Mouse (Mus musculus): ENCODE results near the gene Rhoh. TPM values are rescaled to one million over a fixed set of nuclear protein-coding genes. Genes with fewer than 3 reads are reported as not detected.
A peak's percentile ranks its signal among the peaks of the same experiment; 100 is the strongest.

The Rhoh gene
- polyA plus RNA-seq, 1 experiment from 2014 or later, result 0.50 TPM

- TF ChIP-seq CTCF (IDR thresholded peaks at IDR 0.05; ENCODE audit: low read depth), result no peak
- Histone ChIP-seq H3K27ac (no peak overlapping the region), H3K36me3 (ENCODE audit: insufficient read depth, low read length) (no peaks in the 10 kb centered on the region), H3K9me3 (replicated peaks; ENCODE audit: low read length) (no peaks in the 10 kb centered on the region), H3K9ac (ENCODE audit: low read depth, low read length) (no peak overlapping the region), H3K4me1 (replicated peaks; ENCODE audit: insufficient read depth, low read length) (no peaks in the 10 kb centered on the region), H3K4me2 (ENCODE audit: low read length) (no peak overlapping the region), H3K27me3 (ENCODE audit: insufficient read depth, low read length) (no peaks in the 10 kb centered on the region), H3K4me3 (replicated peaks; ENCODE audit: low read depth, low read length) (no peak overlapping the region)
- WGBS, result 83% methylated on average over 3 of the region's 3 CpGs
- DNase-seq (ENCODE audit: low spot score), result no peak
- ATAC-seq (replicated peaks; ENCODE audit: low FRiP score, low read depth), result no peak
These were observed 14.1 kb upstream of the Rhoh start for GRCm38 (mm10) chr5:65846958-65847357.

- no peak overlapping the region for H3K9ac ChIP-seq (ENCODE audit: low read depth, low read length)
- no peaks in the 10 kb centered on the region for H3K9me3 ChIP-seq (replicated peaks; ENCODE audit: low read length)
- ATAC-seq (replicated peaks; ENCODE audit: low FRiP score, low read depth) (no peak), DNase-seq (ENCODE audit: low spot score) (no peak)
- no peak overlapping the region for H3K4me2 ChIP-seq (ENCODE audit: low read length)
- 84% methylated on average over 7 of the region's 7 CpGs for WGBS
- no peak for TF ChIP-seq CTCF (IDR thresholded peaks at IDR 0.05; ENCODE audit: low read depth)
- no peaks in the 10 kb centered on the region for H3K4me1 ChIP-seq (replicated peaks; ENCODE audit: insufficient read depth, low read length)
- H3K4me3 ChIP-seq (replicated peaks; ENCODE audit: low read depth, low read length), result no peak overlapping the region
- H3K36me3 ChIP-seq (ENCODE audit: insufficient read depth, low read length), result no peaks in the 10 kb centered on the region
- no peaks in the 10 kb centered on the region for H3K27me3 ChIP-seq (ENCODE audit: insufficient read depth, low read length)
- H3K27ac ChIP-seq, result no peak overlapping the region
These were observed 13.4 kb upstream of the Rhoh start for GRCm38 (mm10) chr5:65847656-65848055.

DNA sequence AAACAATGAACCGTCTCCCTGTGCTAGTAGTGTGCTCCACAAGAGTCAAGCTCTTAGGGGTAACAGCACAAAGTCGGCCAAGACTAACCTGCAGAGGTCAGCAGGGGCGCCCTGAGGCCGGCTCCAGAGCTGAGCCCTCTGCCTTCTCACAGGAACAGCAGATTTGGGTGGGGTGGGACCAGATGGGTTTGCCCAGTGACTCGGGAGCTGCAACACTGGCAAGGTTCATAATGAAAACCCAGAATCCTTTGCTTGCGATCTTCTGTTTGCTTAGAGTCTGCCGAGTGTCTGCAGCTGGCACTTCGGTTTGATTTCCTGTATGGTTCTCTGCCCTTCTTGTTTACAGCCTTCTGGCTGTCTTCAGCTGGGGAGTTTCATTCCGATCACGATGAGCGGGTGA, 10.2 kb upstream of the Rhoh start:
- DNase-seq (ENCODE audit: low spot score) (peak; percentile 19), ATAC-seq (replicated peaks; ENCODE audit: low FRiP score, low read depth) (no peak)

GRCm38 (mm10) chr5:65854786-65855191, 6.2 kb upstream of the Rhoh start:
- Histone ChIP-seq H3K4me1 (replicated peaks; ENCODE audit: insufficient read depth, low read length) (no peaks in the 10 kb centered on the region), H3K27ac (no peak overlapping the region), H3K9ac (ENCODE audit: low read depth, low read length) (no peak overlapping the region), H3K27me3 (ENCODE audit: insufficient read depth, low read length) (no peaks in the 10 kb centered on the region), H3K4me2 (ENCODE audit: low read length) (no peak overlapping the region), H3K9me3 (replicated peaks; ENCODE audit: low read length) (no peaks in the 10 kb centered on the region), H3K4me3 (replicated peaks; ENCODE audit: low read depth, low read length) (no peak overlapping the region), H3K36me3 (ENCODE audit: insufficient read depth, low read length) (no peaks in the 10 kb centered on the region)
- no peak for TF ChIP-seq CTCF (IDR thresholded peaks at IDR 0.05; ENCODE audit: low read depth)
- DNase-seq (ENCODE audit: low spot score), result peak; percentile 72
- ATAC-seq (replicated peaks; ENCODE audit: low FRiP score, low read depth), result no peak
- WGBS, result 22% methylated on average over 8 of the region's 8 CpGs

More for the DNA sequence above, 10.2 kb upstream of the Rhoh start:
- Histone ChIP-seq H3K27me3 (ENCODE audit: insufficient read depth, low read length) (no peaks in the 10 kb centered on the region), H3K27ac (no peak overlapping the region), H3K4me1 (replicated peaks; ENCODE audit: insufficient read depth, low read length) (no peaks in the 10 kb centered on the region), H3K9ac (ENCODE audit: low read depth, low read length) (no peak overlapping the region), H3K4me3 (replicated peaks; ENCODE audit: low read depth, low read length) (no peak overlapping the region), H3K9me3 (replicated peaks; ENCODE audit: low read length) (no peaks in the 10 kb centered on the region), H3K4me2 (ENCODE audit: low read length) (no peak overlapping the region), H3K36me3 (ENCODE audit: insufficient read depth, low read length) (no peaks in the 10 kb centered on the region)
- 47% methylated on average over 11 of the region's 11 CpGs for WGBS
- TF ChIP-seq CTCF (IDR thresholded peaks at IDR 0.05; ENCODE audit: low read depth), result no peak

- H3K36me3 ChIP-seq (ENCODE audit: insufficient read depth, low read length), result no peaks in the 10 kb centered on the region
- H3K4me1 ChIP-seq (replicated peaks; ENCODE audit: insufficient read depth, low read length), result no peaks in the 10 kb centered on the region
- H3K9me3 ChIP-seq (replicated peaks; ENCODE audit: low read length), result no peaks in the 10 kb centered on the region
- 45% methylated on average over 3 of the region's 3 CpGs for WGBS
- H3K4me2 ChIP-seq (ENCODE audit: low read length), result no peak overlapping the region
- no peak overlapping the region for H3K4me3 ChIP-seq (replicated peaks; ENCODE audit: low read depth, low read length)
- TF ChIP-seq CTCF (IDR thresholded peaks at IDR 0.05; ENCODE audit: low read depth), result no peak
- H3K27ac ChIP-seq, result no peak overlapping the region
- H3K9ac ChIP-seq (ENCODE audit: low read depth, low read length), result no peak overlapping the region
- ATAC-seq (replicated peaks; ENCODE audit: low FRiP score, low read depth) (no peak), DNase-seq (ENCODE audit: low spot score) (no peak)
- H3K27me3 ChIP-seq (ENCODE audit: insufficient read depth, low read length), result no peaks in the 10 kb centered on the region
These were observed 5.4 kb upstream of the Rhoh start for GRCm38 (mm10) chr5:65855571-65855970.

- Histone ChIP-seq H3K4me1 (replicated peaks; ENCODE audit: insufficient read depth, low read length) (no peaks in the 10 kb centered on the region), H3K27me3 (ENCODE audit: insufficient read depth, low read length) (no peaks in the 10 kb centered on the region), H3K9me3 (replicated peaks; ENCODE audit: low read length) (no peaks in the 10 kb centered on the region), H3K4me3 (replicated peaks; ENCODE audit: low read depth, low read length) (no peak overlapping the region), H3K4me2 (ENCODE audit: low read length) (no peak overlapping the region), H3K36me3 (ENCODE audit: insufficient read depth, low read length) (no peaks in the 10 kb centered on the region), H3K27ac (no peak overlapping the region), H3K9ac (ENCODE audit: low read depth, low read length) (no peak overlapping the region)
- 73% methylated on average over 17 of the region's 17 CpGs for WGBS
- no peak for TF ChIP-seq CTCF (IDR thresholded peaks at IDR 0.05; ENCODE audit: low read depth)
- DNase-seq (ENCODE audit: low spot score) (no peak), ATAC-seq (replicated peaks; ENCODE audit: low FRiP score, low read depth) (no peak)
These were observed 4.2 kb upstream of the Rhoh start for GRCm38 (mm10) chr5:65856591-65857411.
